Mouse (Mus musculus): ENCODE results near the gene Rhod.
A peak's percentile ranks its signal among the peaks of the same experiment; 100 is the strongest.
"Not testable (repeated sequence)": the region's sequence is repeated elsewhere in the genome, so short reads cannot be mapped to it uniquely, and the experiment has no call there.

Rhod gene

GRCm38 (mm10) chr19:4409062-4409461 lies 30.2 kb downstream of the Rhod start:
- DNase-seq (ENCODE audit: low read depth): no peak

- DNase-seq (ENCODE audit: low read depth): no peak
These were observed 34.4 kb downstream of the Rhod start for GRCm38 (mm10) chr19:4404840-4405239.

- no peak for DNase-seq (ENCODE audit: low read depth)
These were observed 40.3 kb downstream of the Rhod start for GRCm38 (mm10) chr19:4398959-4399358.

GRCm38 (mm10) chr19:4398630-4398948 lies 40.6 kb downstream of the Rhod start:
- DNase-seq (ENCODE audit: low read depth): no peak

GRCm38 (mm10) chr19:4397798-4398629 lies 41.2 kb downstream of the Rhod start, which contains the start of gene Kdm2a:
Gene Kdm2a (minus strand): TSS chr19:4398285.
- DNase-seq (ENCODE audit: low read depth): no peak

- peak; percentile 94 for DNase-seq (ENCODE audit: low read depth)
These were observed 42.0 kb downstream of the Rhod start for GRCm38 (mm10) chr19:4396998-4397797.

- peak; percentile 36 for DNase-seq (ENCODE audit: low read depth)
These were observed 42.9 kb downstream of the Rhod start for GRCm38 (mm10) chr19:4396081-4396997.

- no peak for DNase-seq (ENCODE audit: low read depth)
These were observed 52.0 kb downstream of the Rhod start for GRCm38 (mm10) chr19:4387276-4387675.

- no peak for DNase-seq (ENCODE audit: low read depth)
These were observed 54.2 kb downstream of the Rhod start for GRCm38 (mm10) chr19:4385026-4385425.

GRCm38 (mm10) chr19:4384322-4384721 lies 54.9 kb downstream of the Rhod start:
- DNase-seq (ENCODE audit: low read depth): no peak

GRCm38 (mm10) chr19:4383306-4383705 lies 55.9 kb downstream of the Rhod start:
- no peak for DNase-seq (ENCODE audit: low read depth)

- DNase-seq (ENCODE audit: low read depth): not testable (repeated sequence)
These were observed 56.9 kb downstream of the Rhod start for GRCm38 (mm10) chr19:4382303-4382702.

Measured in c-Kit-positive CD71-positive TER-119-negative erythroid progenitor cells, embryonic 14.5 days (primary cell).